Mouse (Mus musculus) adrenal gland (tissue): ENCODE measurements around the gene Nuak2.
"Not testable (repeated sequence)": the region's sequence is repeated elsewhere in the genome, so short reads cannot be mapped to it uniquely, and the experiment has no call there.

ENCODE experiments used
- intact Hi-C: fragments of 180-260 bp; cut with DNase I; formaldehyde crosslinking; loops from one replicate; pipeline ENCODE4 v1.15.1; 2025
- long read RNA-seq, 2 experiments: library from polyadenylated mRNA; unstranded; transcript quantifications; one replicate each; pipeline ENCODE4 v2.0.0; 2020; ENCODE audit warnings: borderline replicate concordance in 1 of 2; ENCODE audit not compliant: insufficient replicate concordance in 1 of 2

The Nuak2 gene
- long read RNA-seq, experiment 1, partial matches to known transcripts, result 0 of 5 reads
- long read RNA-seq, experiment 1, other reads (novel, unspliced or antisense), result 1 of 5 reads
- long read RNA-seq, experiment 2, partial matches to known transcripts, result 2 of 3 reads
- long read RNA-seq, experiment 2, other reads (novel, unspliced or antisense), result 0 of 3 reads

DNA sequence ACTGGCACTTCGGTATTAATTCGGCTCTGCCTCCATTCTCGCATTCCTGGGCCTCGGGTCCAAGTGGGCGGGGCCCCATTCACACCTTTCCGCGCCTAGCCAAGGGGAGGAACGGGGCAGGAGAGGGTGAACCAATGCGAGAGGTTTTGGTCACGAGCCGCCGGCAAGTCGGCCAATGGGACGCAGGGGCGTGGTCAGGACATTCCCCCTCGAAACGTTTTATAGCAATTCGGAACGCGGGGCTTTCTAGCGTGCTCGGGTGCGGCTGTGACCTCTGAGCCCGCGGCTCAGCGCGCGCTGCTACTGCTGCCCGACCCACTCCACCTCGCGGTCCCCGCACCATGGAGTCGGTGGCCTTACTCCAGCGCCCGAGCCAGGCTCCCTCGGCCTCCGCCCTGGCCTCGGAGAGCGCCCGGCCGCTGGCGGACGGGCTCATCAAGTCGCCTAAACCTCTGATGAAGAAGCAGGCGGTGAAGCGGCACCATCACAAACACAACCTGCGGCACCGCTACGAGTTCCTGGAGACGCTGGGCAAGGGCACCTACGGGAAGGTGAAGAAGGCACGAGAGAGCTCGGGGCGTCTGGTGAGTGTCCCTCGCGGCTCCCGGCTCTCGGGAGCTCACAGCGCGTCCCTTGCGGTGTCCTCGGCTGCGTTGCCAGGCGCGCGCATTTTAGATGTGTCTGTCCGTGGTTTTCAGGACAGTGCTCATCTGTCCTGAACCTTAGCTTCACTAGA is at the start of gene Nuak2:
Gene Nuak2 (plus strand): TSS at position 238 of the 736 bp plus-strand sequence.
- intact Hi-C loops, result no loop called here

DNA sequence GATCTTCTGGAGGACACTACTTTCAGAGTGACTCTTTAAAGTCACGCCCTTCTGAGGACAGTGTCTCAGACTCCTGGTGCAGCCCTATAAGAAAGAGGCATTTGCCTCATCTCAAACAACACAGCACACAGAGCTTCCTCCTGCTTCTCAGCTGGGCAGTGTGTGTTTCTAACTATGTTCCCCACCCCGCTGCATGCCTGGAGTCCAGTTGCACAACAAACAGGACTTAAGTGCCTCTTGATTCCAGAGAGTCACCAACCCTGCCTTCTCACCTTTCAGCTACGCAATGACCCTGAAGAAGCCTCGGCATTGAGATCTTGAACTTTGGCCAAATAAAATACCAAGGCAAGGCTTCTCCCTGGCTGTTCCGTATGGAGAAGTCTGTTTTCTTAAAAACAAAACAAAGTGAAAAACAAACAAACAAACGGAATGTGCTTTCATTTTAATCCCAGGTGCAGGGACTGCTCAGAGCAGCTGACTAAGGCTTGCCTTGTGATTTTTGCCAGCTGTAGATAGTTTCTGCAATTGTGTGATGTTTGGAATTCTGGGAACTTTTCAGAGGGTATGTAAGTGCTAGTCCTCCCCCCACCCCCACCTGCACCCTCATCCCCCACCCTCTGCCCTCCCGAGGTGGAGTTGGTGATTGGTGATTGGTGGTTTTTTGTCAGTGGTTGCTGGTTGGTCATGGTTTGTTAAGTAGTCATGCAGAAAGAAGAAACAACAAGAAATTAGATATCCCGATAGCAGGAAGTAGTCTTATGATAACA is 49.0 kb upstream of the Nuak2 start:
- intact Hi-C loops, result no loop called here

DNA sequence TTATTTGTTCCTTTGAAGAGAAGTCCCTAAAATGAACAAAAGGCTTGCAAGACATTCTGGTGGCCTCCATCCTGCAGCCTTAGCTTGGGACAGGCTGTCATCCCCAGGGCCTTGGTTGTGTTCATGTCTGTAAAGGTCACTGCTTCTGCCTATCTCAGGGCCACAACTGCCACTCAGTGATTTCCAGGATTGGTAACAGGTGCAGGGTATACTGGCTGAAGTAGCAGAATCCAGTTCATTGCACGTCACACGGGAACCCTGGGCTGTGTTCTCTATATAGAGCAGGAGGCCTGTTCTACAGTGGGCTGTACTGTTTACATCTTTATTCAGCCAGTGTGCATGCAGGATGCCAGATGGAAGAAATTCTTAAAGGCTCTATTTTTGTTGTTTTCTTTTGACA is 48.0 kb upstream of the Nuak2 start:
- intact Hi-C loops, result no loop called here

DNA sequence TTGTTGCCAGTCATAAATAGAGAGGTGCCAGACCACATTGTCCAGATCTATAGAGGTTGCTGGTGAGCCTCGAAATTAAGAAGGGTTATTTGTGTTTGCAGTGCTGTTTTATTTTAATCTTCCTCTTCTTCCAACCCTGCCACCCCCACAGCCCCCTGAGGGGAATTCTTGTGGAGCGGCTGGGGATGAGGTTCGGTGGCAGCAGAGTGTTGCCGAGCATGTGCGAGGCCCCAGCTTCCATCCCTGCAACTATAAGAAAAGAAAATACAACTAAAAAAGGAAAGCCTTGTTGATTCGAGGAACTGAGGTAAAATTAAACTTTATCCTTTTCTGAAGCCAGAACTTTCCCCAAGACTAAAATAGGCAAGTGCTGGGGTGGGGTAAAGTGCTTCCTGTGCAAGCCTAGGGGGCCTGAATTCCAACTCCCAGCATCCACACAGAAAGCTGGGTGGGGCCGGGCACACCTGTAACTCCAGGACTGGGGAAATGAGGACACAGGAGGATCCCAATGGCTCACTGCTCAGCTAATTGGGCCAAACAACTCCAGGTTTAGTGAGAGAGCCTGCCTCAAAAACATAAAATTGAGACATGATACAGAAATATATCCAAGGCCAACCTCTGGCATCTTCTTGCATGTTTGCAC is 47.4 kb upstream of the Nuak2 start:
- intact Hi-C loops, result no loop called here

DNA sequence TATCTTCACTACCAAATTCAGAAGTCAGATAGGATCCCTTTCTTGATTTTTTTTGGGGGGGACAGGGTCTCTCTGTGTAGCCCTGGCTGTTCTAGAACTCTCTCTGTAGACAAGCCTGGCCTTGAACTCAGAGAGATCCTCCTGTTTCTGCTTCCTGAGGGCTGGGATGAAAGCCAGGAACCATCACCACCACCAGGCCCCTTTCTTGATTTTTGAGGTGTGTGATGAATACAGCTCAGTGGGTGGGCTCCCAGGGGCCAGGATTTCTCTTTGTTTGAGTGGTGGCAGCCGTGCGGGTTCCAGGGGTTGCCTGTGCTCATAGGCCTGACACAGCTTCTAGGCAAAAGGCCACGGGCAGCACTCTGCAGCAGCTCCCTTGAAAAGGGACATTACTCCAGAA is 44.7 kb upstream of the Nuak2 start:
- intact Hi-C loops, result no loop called here

DNA sequence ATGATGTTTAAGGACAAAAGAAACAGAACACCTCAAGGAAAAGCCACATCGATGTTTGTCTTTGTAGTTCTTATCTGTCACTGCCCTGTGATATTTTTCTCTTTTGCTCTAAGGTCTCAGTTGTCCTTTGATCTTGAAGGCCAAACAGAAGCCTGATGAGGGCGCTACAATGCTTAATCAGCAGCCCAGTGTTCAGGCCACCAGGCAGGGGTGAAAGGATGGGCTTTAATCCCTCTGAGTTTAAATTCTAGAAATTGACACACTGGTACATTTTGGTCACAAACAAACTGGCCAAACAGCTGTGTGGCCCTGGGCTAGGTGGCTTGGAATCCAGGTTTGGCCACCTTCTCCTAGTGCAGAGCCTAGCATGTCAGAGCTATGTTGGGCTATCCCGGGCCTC is 39.2 kb upstream of the Nuak2 start:
- intact Hi-C loops, result no loop called here

DNA sequence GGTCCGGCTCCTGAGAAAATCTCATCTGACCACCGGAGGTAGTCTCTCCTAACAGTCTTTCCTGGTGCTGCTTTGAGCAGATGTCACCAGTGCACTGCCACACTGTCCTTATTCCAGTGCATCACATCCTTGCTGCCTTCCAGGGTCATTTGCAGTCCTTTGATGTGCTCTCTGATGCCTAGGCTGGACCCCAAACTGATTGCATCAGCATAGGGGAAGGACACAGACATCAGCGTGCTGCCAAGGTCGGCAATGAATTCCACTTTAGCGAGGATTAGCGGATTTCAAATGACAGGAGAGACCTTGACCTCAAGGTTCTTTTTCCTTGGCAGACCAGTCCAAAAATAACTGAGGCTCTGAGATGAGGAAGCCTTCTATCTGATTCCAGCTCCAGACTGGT is 38.8 kb upstream of the Nuak2 start:
- intact Hi-C loops, result no loop called here

DNA sequence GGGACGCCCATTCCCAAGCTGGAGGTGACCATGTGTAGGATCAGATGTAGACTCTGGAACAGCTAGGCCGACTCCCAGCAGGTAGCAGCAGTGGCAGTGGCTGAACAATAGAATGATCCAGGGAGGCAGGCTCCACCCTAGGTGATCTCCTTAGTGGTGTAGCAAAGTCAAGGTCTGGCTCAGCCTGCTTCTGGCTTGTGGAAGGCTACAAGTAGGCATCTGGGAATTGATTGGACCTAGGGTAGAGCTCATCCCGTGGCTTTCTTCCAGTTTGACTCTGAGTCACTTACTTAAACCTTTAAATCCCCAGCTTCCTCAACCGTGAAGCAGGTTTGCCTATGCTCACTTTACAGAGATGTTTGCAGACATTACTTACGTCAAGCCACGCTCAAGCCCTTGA is 35.3 kb upstream of the Nuak2 start:
- intact Hi-C loops, result not testable (repeated sequence)

DNA sequence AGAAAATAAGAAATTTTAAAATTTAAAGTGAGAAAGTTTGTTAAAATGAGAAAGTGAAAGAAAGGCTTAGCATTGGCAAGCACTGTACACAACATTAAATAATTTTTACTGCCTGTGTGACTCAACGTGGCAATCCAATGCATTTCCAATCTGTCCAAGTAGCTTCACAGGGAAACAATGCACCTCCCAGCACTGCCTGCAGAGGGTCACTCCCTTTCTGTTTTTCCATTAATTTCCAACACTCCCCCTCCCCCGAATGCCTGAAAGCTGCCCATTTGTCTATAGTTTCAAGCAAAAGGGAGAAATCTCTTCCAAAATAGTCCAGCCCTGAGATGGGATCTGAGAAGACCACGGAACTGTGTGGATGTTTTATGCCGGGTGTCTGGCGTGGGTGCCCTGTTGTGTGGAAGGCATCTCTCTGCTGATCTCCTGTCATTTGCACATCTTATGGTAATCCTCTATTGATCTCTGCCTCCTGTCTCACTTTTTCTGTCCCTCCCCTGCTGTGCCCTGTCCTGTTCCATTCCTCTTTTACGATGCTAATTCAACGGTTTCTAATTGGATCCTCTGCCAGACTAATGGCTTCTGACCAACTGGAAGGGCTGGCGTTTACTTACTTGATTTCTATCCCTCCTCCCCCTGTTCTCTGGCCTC is 34.3 kb upstream of the Nuak2 start:
- intact Hi-C loops, result no loop called here

DNA sequence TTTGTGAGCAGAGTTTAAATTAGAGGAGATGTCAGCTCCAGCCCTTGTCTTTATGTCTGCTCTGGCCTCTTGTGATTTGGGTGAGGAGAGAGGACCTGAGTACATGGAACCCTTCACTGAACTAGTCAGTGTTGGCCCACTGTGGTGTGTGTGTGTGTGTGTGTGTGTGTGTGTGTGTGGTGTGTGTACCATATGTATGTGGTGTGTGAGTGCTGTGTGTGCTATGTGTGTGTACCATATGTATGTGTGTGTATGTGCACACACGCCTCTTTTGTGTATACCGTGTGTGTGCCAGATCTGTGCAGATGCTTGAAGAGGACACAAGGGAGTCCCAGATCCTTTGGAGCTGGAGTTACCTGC is 33.8 kb upstream of the Nuak2 start:
- intact Hi-C loops, result no loop called here

DNA sequence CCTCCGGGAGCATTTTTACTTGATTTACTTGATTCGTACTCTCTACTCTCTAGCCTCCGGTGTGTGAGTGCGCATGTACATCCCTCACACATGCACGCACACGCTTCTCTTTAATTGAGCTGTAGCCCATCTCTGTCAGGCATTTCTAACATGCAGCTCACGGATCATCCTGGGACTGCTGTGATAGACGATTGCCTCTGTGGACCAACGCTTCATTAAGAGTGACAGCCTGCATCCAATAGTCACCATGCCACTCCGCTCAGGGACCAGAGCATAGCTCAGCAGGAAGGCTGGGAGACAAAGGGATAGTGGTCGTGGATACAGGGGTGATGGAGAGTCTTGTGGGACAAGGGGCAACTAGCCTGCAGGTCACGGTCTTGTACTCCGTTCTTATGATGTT is 32.9 kb upstream of the Nuak2 start:
- intact Hi-C loops, result no loop called here

DNA sequence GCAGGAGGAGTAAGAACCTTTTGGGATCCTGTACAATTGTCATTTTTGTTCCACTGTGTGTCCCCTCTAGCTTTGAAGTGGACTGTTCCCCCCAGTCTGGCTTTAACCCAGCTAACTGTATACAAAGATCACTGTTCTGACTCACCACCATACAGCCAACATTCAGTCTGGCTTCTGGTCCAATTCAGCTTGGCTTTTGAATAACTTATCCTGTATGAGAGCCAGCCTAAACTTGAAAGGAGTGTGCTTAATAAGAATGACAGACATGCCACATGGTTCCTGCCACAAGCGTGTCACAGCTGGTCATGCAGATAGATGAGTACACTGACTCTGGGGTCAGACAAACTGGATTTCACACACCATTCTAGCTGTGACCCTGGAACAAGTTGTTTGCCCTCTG is 29.2 kb upstream of the Nuak2 start:
- intact Hi-C loops, result no loop called here

DNA sequence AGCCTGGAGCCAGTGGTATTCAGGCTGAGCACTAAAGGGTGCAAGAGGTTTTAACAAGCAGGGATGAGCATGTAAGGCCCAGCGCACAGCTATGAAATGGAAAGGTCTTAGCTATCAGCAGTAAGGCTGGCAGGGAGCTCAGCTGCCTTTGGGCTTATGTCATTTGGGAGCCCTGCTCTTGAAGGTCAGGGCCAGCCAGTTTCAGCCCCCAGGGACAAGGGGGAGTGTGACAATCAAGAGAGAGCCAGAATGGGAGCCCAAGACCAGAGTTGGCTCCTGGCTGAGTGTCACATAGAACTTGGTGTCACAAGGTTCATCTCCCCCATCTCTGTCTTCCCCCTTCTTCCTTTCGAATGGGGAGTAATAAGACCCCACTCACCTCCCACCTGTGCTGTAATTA is 28.5 kb upstream of the Nuak2 start:
- intact Hi-C loops, result no loop called here

DNA sequence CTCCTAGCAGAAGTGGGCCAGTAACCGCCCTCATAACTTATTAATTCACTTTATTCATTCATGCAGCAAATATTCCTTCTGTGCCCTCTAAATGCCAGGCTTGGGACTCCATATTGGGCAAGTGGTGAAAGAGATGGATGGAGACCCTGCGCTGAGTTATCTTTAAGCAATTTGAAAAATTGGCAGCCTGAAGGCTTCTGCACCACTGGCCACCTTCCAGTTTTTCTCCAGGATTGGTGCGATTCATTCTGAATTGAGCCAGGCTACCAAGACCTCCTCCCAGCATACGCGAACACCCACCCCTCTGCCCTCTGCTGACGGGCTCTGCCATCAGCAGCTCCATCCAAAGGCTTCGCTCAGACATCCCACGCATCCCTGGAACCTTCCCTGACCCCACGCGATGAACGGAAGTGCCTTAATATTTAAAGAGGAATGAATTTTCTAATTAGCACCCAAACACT is 27.9 kb upstream of the Nuak2 start:
- intact Hi-C loops, result no loop called here

DNA sequence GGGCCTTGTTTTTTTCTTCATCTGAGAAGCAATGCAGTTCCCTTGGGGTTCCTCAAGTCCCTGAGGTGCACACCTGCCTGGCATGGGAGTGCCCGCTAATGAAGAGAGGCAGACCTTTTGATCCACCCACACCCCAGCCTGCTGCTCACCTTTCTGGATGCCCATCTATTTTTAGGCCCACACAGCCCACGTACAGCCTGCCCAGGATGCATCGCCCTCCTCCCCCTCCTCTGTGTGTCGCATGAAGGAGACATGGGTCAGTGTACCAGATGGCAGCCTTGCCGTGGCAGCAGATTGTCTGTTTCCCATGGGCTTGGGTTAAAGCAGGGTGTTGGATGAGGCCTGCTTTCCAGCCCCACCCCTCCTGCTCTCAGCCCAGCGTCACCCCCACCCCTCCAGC is 26.0 kb upstream of the Nuak2 start:
- intact Hi-C loops, result no loop called here

DNA sequence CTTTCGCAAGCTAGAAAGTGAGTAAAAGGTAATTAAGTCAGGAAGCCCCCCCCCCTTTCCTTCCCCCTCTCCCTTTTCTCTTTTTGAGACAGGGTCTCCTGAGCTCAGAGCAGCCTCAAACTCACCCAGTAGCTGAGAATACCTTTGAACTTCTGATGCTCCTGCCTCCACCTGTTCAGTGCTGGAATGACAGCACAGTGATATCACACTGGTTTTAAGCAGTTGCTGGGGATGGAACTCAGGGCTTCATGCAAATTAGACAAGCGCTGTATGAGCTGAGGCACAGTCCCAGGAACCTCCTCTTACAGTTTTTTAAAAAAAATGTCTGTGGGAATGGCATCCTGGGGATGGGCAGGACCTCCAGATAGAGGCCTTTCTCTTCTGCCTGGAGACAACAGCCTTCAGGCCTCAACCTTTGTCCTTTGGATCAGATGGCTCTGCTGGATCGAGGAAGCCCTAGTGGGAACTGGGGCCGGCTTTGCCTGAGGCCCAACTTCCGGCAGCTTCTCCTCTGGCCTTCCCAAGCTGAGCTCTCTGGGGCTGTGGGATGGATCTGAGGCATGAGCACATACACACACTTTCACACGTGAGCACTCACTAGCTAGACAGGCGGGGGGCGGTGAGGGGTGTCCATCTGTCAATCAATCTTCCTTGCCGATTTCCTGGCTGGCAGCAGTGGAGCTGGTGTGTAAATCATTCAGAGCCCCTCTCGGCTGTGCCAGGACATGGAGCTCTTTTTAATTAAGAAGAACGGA is 24.8 kb upstream of the Nuak2 start:
- intact Hi-C loops, result no loop called here

DNA sequence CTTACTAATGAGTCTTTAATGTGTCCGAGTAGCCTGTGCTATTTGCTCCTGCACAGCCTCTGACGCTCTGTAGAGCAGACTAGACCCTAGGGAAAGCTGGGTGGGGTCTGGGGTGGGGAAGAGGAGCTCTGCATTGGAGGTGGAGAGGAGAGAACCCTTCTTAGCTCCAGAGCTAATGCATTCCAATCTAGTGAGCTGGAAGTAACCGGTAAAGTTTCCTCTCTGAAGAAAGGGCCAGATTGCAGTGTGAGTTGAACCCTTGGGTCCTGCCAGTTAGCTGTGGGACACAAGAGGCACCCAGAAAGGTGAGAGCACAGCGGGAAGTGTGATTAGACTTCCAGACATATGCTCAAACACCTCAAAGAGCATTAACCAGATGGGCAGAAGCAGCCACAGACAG is 24.2 kb upstream of the Nuak2 start:
- intact Hi-C loops, result no loop called here

DNA sequence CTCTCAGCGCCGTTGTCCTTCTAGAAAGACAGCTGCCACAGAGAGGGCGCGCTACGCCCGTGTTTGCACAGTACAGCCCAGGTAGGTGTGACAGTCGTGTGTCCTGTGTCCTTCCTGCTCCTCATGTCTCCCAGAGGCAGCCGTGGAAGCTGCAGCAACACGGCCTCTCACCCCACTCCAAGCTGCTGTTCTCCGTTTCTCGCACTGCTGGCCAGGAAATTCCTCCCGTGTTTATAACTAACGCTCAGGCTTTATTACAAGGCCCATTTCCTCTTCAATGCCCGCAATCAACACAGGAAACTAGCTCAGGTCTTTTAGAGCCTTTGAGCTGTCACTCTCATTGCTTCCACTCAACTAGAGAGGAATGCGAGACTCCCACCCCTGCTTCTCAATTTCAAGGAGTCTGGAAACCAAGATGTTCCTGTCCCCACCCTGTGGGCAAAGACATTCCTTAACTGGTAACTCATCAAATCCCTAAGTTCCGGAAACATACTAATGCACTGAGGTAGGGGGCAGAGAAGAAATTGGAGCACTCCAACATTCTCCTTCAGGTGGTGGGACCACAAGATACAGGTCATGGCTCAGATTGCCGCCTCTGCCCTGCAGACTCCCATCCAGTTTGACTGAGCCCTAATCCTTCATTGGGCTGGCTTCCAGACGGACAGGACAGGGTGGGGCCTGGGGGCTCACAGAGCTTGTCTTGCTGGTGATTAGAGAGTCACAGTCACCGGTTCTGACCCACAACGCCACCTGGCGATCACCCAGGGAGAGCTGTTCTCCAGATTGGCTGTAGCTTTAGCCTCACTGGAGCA is 23.4 kb upstream of the Nuak2 start:
- intact Hi-C loops, result no loop called here

DNA sequence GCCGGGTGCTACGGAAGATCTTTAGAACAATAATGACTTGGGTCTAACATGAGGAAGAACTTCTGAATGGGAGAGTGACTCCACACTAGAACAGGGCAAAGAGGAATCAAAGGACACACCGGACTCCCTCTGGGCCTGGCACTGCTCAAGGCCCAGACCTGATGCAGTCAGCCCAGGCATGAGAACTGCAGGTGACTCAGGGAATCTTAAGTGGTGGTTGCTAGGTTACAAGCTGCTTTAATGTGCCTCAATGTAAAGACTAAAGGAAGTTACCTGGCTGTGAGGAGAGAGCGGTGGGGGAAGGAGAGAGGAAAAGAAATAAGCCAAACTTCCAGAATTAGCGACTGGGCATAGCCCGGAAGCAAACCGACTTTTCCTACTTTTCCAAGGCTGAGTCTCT is 20.4 kb upstream of the Nuak2 start:
- intact Hi-C loops, result no loop called here

DNA sequence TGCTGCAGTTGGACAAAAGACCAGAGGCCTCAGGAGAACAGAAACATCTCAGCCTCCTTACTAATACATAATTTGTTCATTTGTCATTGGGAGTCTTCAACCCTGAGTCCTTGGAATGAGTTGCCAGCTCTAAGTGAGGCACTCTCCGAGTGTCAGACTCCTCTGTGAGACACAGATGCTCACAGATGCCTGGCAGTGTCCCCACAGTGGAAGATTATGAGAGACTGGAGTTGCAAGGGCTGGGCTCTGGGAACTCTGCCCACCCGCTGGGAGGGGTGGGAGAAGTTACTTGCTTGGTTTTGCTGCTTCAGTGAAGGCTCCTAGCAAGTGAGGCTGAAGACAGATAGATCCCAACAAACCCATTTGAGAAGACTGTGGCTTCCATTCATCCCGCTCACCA is 19.9 kb upstream of the Nuak2 start:
- intact Hi-C loops, result no loop called here
